Mouse (Mus musculus): Measurements from ENCODE around the gene Uspl1. TPM values are rescaled to one million over a fixed set of nuclear protein-coding genes. Genes with fewer than 3 reads are reported as not detected.
A peak's percentile ranks its signal among the peaks of the same experiment; 100 is the strongest.

Uspl1 gene
- polyA plus RNA-seq, 2 experiments from 2014 or later = 27.9 to 28.5 TPM

GRCm38 (mm10) chr5:149168816-149169215, 15.3 kb upstream of the Uspl1 start:
- ATAC-seq = no peak

- no peak for ATAC-seq
These were observed 13.1 kb upstream of the Uspl1 start for GRCm38 (mm10) chr5:149170841-149171588.

- ATAC-seq = no peak
These were observed 11.9 kb upstream of the Uspl1 start for GRCm38 (mm10) chr5:149172246-149172645.

- ATAC-seq = no peak
These were observed 9.6 kb upstream of the Uspl1 start for GRCm38 (mm10) chr5:149174527-149174926.

GRCm38 (mm10) chr5:149175736-149176135, 8.4 kb upstream of the Uspl1 start:
- no peak for ATAC-seq

- no peak for ATAC-seq
These were observed 6.1 kb upstream of the Uspl1 start for GRCm38 (mm10) chr5:149178095-149178494.

GRCm38 (mm10) chr5:149179826-149180225, 4.3 kb upstream of the Uspl1 start:
- no peak for ATAC-seq

- no peak for ATAC-seq
These were observed 1.8 kb upstream of the Uspl1 start for GRCm38 (mm10) chr5:149182186-149182870.

- no peak for ATAC-seq
These were observed 1.0 kb upstream of the Uspl1 start for GRCm38 (mm10) chr5:149183122-149183521.

GRCm38 (mm10) chr5:149183721-149184103, 438 bp upstream of the Uspl1 start:
- peak; percentile 32 for ATAC-seq

- peak; percentile 58 for ATAC-seq
These were observed 665 bp downstream of the Uspl1 start for GRCm38 (mm10) chr5:149184844-149185186.

GRCm38 (mm10) chr5:149185806-149186205, 1.7 kb downstream of the Uspl1 start:
- ATAC-seq = no peak

- ATAC-seq = no peak
These were observed 6.0 kb downstream of the Uspl1 start for GRCm38 (mm10) chr5:149190160-149190559.

GRCm38 (mm10) chr5:149196611-149197010, 12.5 kb downstream of the Uspl1 start:
- ATAC-seq = no peak

- no peak for ATAC-seq
These were observed 14.6 kb downstream of the Uspl1 start for GRCm38 (mm10) chr5:149198782-149199181.

- ATAC-seq = no peak
These were observed 18.8 kb downstream of the Uspl1 start for GRCm38 (mm10) chr5:149202941-149203340.

- ATAC-seq = no peak
These were observed 19.7 kb downstream of the Uspl1 start for GRCm38 (mm10) chr5:149203796-149204375.

- no peak for ATAC-seq
These were observed 20.7 kb downstream of the Uspl1 start for GRCm38 (mm10) chr5:149204822-149205221.

GRCm38 (mm10) chr5:149205265-149205664, 21.1 kb downstream of the Uspl1 start:
- no peak for ATAC-seq

GRCm38 (mm10) chr5:149206286-149206685, 22.1 kb downstream of the Uspl1 start:
- ATAC-seq = no peak

GRCm38 (mm10) chr5:149207661-149208060, 23.5 kb downstream of the Uspl1 start:
- no peak for ATAC-seq

- no peak for ATAC-seq
These were observed 24.6 kb downstream of the Uspl1 start for GRCm38 (mm10) chr5:149208776-149209175.

- no peak for ATAC-seq
These were observed 25.2 kb downstream of the Uspl1 start for GRCm38 (mm10) chr5:149209328-149209727.

GRCm38 (mm10) chr5:149211041-149211440, 26.9 kb downstream of the Uspl1 start:
- ATAC-seq = no peak

Measured in activated CD4-positive, CD25-positive, alpha-beta regulatory T cell, adult 4 months (primary cell).